Mouse (Mus musculus) C2C12 (cell line): Measurements from ENCODE around the gene Tpst2.

Experiments
- CTCF ChIP-seq: IDR thresholded peaks from one replicate; pipeline ENCODE4 v1.5.1; 2011; ENCODE audit not compliant: control insufficient read depth, insufficient read depth, insufficient read length
- MYOG ChIP-seq: IDR thresholded peaks from one replicate; pipeline ENCODE4 v1.6.1; 2011; ENCODE audit not compliant: control insufficient read depth, insufficient read length; ENCODE audit errors: extremely low read depth

- TF ChIP-seq CTCF: no peak
- no peak for TF ChIP-seq MYOG
These were observed 437 bp downstream of the Tpst2 start for GRCm38 (mm10) chr5:112276907-112277348.
